Mouse (Mus musculus): ENCODE results near the gene Proser2. TPM values are rescaled to one million over a fixed set of nuclear protein-coding genes. Genes with fewer than 3 reads are reported as not detected.

The Proser2 gene
- polyA plus RNA-seq (2012; rRNA removed): 6.2 and 7.7 TPM in 2 replicates

GRCm38 (mm10) chr2:6129555-6130355 is at the start of gene Proser2:
Gene Proser2 (minus strand): TSS chr2:6130211.

Other genes starting within 250 kb of the Proser2 start
- 21.2 and 24.2 TPM in 2 replicates for gene Sec61a2, start 234.8 kb downstream of the Proser2 start, polyA plus RNA-seq (2012; rRNA removed)
- 8.0 and 10.0 TPM in 2 replicates for gene Dhtkd1, start 187.4 kb downstream of the Proser2 start, polyA plus RNA-seq (2012; rRNA removed)
- 6.9 and 7.7 TPM in 2 replicates for gene Upf2, start 178.7 kb downstream of the Proser2 start, polyA plus RNA-seq (2012; rRNA removed)
- gene Echdc3, start 82.8 kb upstream of the Proser2 start, polyA plus RNA-seq (2012; rRNA removed): 60.8 and 69.0 TPM in 2 replicates
- gene Usp6nl, start 192.5 kb upstream of the Proser2 start, polyA plus RNA-seq (2012; rRNA removed): 3.0 TPM in 2 replicates